In genomic region chr5:148805030-148805429, GRCm38 (mm10) we compare ENCODE assay signal across 15 mouse cellular contexts.
"Had no signal": no experiment of that assay in that cellular context is flagged by ENCODE, and none has a peak within 500 bp of the region (broad histone marks: within the 10 kb centered on the region; RNA-seq: fewer than 3 reads in every experiment).

No protein-coding gene starts in this region.

- ATAC-seq: midbrain, embryonic 16.5 days had no signal

- H3K9me3 ChIP-seq: midbrain, embryonic 10.5 days; midbrain, embryonic 12.5 days had no signal

- H3K4me3 ChIP-seq: midbrain, embryonic 10.5 days; midbrain, embryonic 12.5 days; neural tube, embryonic 12.5 days; stomach, embryonic 15.5 days had no signal

- H3K4me1 ChIP-seq: neural tube, embryonic 12.5 days had no signal

- DNase-seq: lung, adult 18-20 months; lung, embryonic 14.5 days; lung, postnatal 10 days; lung, postnatal 4 days; midbrain, embryonic 14.5 days; right cerebral cortex, postnatal 14 days; thymus, adult 2 months; thymus, postnatal 25 days; thymus, postnatal 4 days had no signal

- H3K4me2 ChIP-seq: lung, embryonic 14.5 days; midbrain, embryonic 12.5 days; neural tube, embryonic 12.5 days; stomach, embryonic 15.5 days had no signal

- H3K9ac ChIP-seq: lung, embryonic 14.5 days; midbrain, embryonic 12.5 days; neural tube, embryonic 12.5 days; stomach, embryonic 15.5 days had no signal

- H3K27me3 ChIP-seq: stomach, embryonic 15.5 days had no signal

- H3K27ac ChIP-seq: midbrain, embryonic 10.5 days; midbrain, embryonic 12.5 days; neural tube, embryonic 12.5 days; stomach, embryonic 15.5 days; stomach, postnatal 0 days had no signal

- H3K36me3 ChIP-seq: midbrain, embryonic 10.5 days; midbrain, embryonic 12.5 days; neural tube, embryonic 12.5 days; stomach, embryonic 15.5 days had no signal
